In genomic region chr4:46992827-46993473, GRCm38 (mm10) we compare ENCODE assay signal across 10 mouse cellular contexts. TPM values are rescaled to one million over a fixed set of nuclear protein-coding genes. Genes with fewer than 3 reads are reported as not detected.
DNase-seq lines count a peak whose midpoint lies in the region; ATAC-seq and TF ChIP-seq lines count a peak whose summit lies in the region.
"Had no signal": no experiment of that assay in that cellular context is flagged by ENCODE, and none has a peak within 500 bp of the region (broad histone marks: within the 10 kb centered on the region; RNA-seq: fewer than 3 reads in every experiment).

No protein-coding gene starts in this region.

- H3K4me1 ChIP-seq in intestine, postnatal 0 days (replicated peaks; ENCODE audit: control insufficient read depth, insufficient read depth, low read length): no peaks in the 10 kb centered on the region

- DNase-seq in cerebellum, adult 8-10 months: peak; percentile 25
- DNase-seq in left cerebral cortex, postnatal 4 days: peak; percentile 69
- no peak for DNase-seq in left cerebral cortex, adult 2 months (ENCODE audit: extremely low spot score in 1 of 2, low spot score in 2 of 2)
- DNase-seq in c-Kit-positive CD71-positive TER-119-negative erythroid progenitor cells, embryonic 14.5 days (ENCODE audit: low read depth): peak; percentile 17
- DNase-seq in kidney, postnatal 4 days: peak; percentile 85 to 86
- DNase-seq in testis, postnatal 10 days (ENCODE audit: low spot score): peak; percentile 81

- no peak for ATAC-seq in cerebellum, adult (ENCODE audit: insufficient number of reproducible peaks, low FRiP score, low TSS enrichment)
- ATAC-seq in intestine, postnatal 0 days: no peak

- intact Hi-C loops in left cerebral cortex, postnatal 4 days (cut with DNase I): no loop called here
- intact Hi-C loops in left cerebral cortex, adult 2 months (cut with DNase I): loop anchor here (5.0 kb wide), 1 partner anchor 136 kb away; no protein-coding TSS in a partner anchor

- WGBS in intestine, postnatal 0 days: 4% methylated on average over 8 of the region's 8 CpGs

- H3K9me3 ChIP-seq in intestine, postnatal 0 days (ENCODE audit: control insufficient read depth): no peaks in the 10 kb centered on the region
- H3K9me3 ChIP-seq: embryonic facial prominence, embryonic 12.5 days had no signal

- H3K27me3 ChIP-seq in intestine, postnatal 0 days (replicated peaks; ENCODE audit: control insufficient read depth, insufficient read depth, low read length): peaks cover 52% of the 10 kb centered on the region

- H3K36me3 ChIP-seq in intestine, postnatal 0 days (ENCODE audit: control insufficient read depth, insufficient read depth): no peaks in the 10 kb centered on the region
- H3K36me3 ChIP-seq: embryonic facial prominence, embryonic 12.5 days had no signal

- H3K4me3 ChIP-seq in left cerebral cortex, adult 2 months: no peak overlapping the region
- H3K4me3 ChIP-seq in intestine, postnatal 0 days (ENCODE audit: low read depth, low read length): no peak overlapping the region

- TF ChIP-seq CTCF in left cerebral cortex, adult 2 months (IDR thresholded peaks at IDR 0.05): no peak
- no peak for TF ChIP-seq CTCF in intestine, postnatal 0 days (IDR thresholded peaks at IDR 0.05; ENCODE audit: low read depth)

- H3K4me2 ChIP-seq in intestine, postnatal 0 days (replicated peaks; ENCODE audit: low read depth): no peak overlapping the region

- no peak overlapping the region; the same call in 1 of the 2 replicates for H3K27ac ChIP-seq in left cerebral cortex, adult 2 months
- no peak overlapping the region for H3K27ac ChIP-seq in intestine, postnatal 0 days (ENCODE audit: low read depth, low read length)
- H3K27ac ChIP-seq: embryonic facial prominence, embryonic 12.5 days; liver, embryonic 14.5 days had no signal

- no peak overlapping the region for H3K9ac ChIP-seq in intestine, postnatal 0 days (ENCODE audit: low read depth, low read length)
- H3K9ac ChIP-seq: embryonic facial prominence, embryonic 12.5 days; liver, embryonic 14.5 days had no signal

RNA-seq across cellular contexts. Expression of gene Gabbr2, which starts 1.3 kb away (rescaled TPM):
- total RNA-seq in left cerebral cortex, postnatal 4 days (2021): 100 to 1,000 TPM; 134 to 144 TPM
- total RNA-seq in left cerebral cortex, adult 2 months (2021): 100 to 1,000 TPM; 258 to 266 TPM
- 0.07 and 0.14 TPM in 2 replicates for polyA plus RNA-seq in intestine, postnatal 0 days (2015; fragmentation: Nextera tagmentation; extraction: Ambion mirVana)

Comparison
In these comparisons a context has a peak if more than half of its experiments do, and no peak if none do; other contexts are left out.
1. DNase-seq: peak in cerebellum, adult 8-10 months (single experiment), left cerebral cortex, postnatal 4 days (single experiment), c-Kit-positive CD71-positive TER-119-negative erythroid progenitor cells, embryonic 14.5 days (single experiment), kidney, postnatal 4 days (2 of 2) and testis, postnatal 10 days (single experiment); none in left cerebral cortex, adult 2 months (0 of 2).